Mouse (Mus musculus) Patski (cell line): ENCODE results near the gene Mcm2. TPM values are rescaled to one million over a fixed set of nuclear protein-coding genes. Genes with fewer than 3 reads are reported as not detected.

Source experiments
- ATAC-seq: fragments of 100-300 bp; one replicate; pipeline ENCODE4 v1.8.0; 2021
- CTCF ChIA-PET: fragments of 350-600 bp; sonication (Branson Sonifier 250); formaldehyde crosslinking; loops from one replicate; lab custom pipeline; 2022; ENCODE audit warnings: inconsistent platforms; lab: Charles Lee
- POLR2A ChIA-PET: fragments of 350-600 bp; sonication (Branson Sonifier 250); formaldehyde crosslinking; loops from one replicate; lab custom pipeline; 2022; ENCODE audit warnings: antibody characterized with exemption, inconsistent platforms; lab: Charles Lee
- DNase-seq: peaks from one replicate; pipeline ENCODE4 v3.0.0-alpha.2; 2011; ENCODE audit warnings: low read depth, low spot score
- H3K27me3 ChIP-seq: fragments of 371-371 bp; one replicate; pipeline ENCODE4 v1.5.1; 2021
- CTCF ChIP-seq: fragments of 100-300 bp; IDR thresholded peaks from one replicate; pipeline ENCODE4 v1.5.1; 2021
- in situ Hi-C: fragments of 300-500 bp; cut with MboI; formaldehyde crosslinking; loops from 3 replicates; pipeline ENCODE4 v1.11.1; 2018; ENCODE audit warnings: low pct_unique_long_range_greater_than_20kb, mixed read lengths
- polyA plus RNA-seq: library from polyadenylated mRNA; unstranded; gene quantifications from one replicate; pipeline ENCODE4 v1.2.3, GENCODE M21; 2021

Mcm2 gene
- polyA plus RNA-seq, 1 experiment from 2014 or later, result 61.8 TPM

GRCm38 (mm10) chr6:88928576-88928975, 30.0 kb upstream of the Mcm2 start:
- no peaks in the 10 kb centered on the region for H3K27me3 ChIP-seq
- ChIA-PET POLR2A (no interaction called here), CTCF (interaction anchor here (0.9 to 3.9 kb wide), 7 partner anchors 15 to 704 kb away, joined by 3 to 16 read pairs (median 4); no protein-coding TSS in a partner anchor)
- ATAC-seq, result no peak
- in situ Hi-C loops, result no loop called here
- DNase-seq, result no peak
- no peak for TF ChIP-seq CTCF

- no peak for TF ChIP-seq CTCF
- H3K27me3 ChIP-seq, result no peaks in the 10 kb centered on the region
- in situ Hi-C loops, result no loop called here
- ChIA-PET POLR2A (no interaction called here), CTCF (interaction anchor here (0.9 to 3.9 kb wide), 6 partner anchors 16 to 704 kb away, joined by 3 to 16 read pairs (median 6); no protein-coding TSS in a partner anchor)
- ATAC-seq, result no peak
- DNase-seq, result no peak
Measured at GRCm38 (mm10) chr6:88928026-88928425, 29.4 kb upstream of the Mcm2 start.

- CTCF ChIA-PET, result interaction anchor here (0.7 to 3.9 kb wide), 10 partner anchors 8 to 705 kb away, joined by 3 to 16 read pairs (median 4); no protein-coding TSS in a partner anchor
- in situ Hi-C loops, result no loop called here
- POLR2A ChIA-PET, result interaction anchor here (1.3 kb wide), 1 partner anchor 8 kb away, joined by 5 read pairs; no protein-coding TSS in a partner anchor
- no peak for TF ChIP-seq CTCF
- no peak for DNase-seq
- H3K27me3 ChIP-seq, result no peaks in the 10 kb centered on the region
- ATAC-seq, result no peak
Measured at GRCm38 (mm10) chr6:88927595-88927994, 29.0 kb upstream of the Mcm2 start.

GRCm38 (mm10) chr6:88926870-88927269, 28.3 kb upstream of the Mcm2 start:
- in situ Hi-C loops, result no loop called here
- ATAC-seq, result peak; percentile 15
- no peak for TF ChIP-seq CTCF
- CTCF ChIA-PET, result interaction anchor here (0.7 to 3.9 kb wide), 11 partner anchors 9 to 705 kb away, joined by 3 to 16 read pairs (median 3); no protein-coding TSS in a partner anchor
- POLR2A ChIA-PET, result interaction anchor here (0.7 to 1.3 kb wide), 2 partner anchors 9 to 460 kb away, joined by 3 to 5 read pairs; no protein-coding TSS in a partner anchor
- no peak for DNase-seq
- no peaks in the 10 kb centered on the region for H3K27me3 ChIP-seq

GRCm38 (mm10) chr6:88925640-88926205, 27.1 kb upstream of the Mcm2 start:
- ATAC-seq (no peak), DNase-seq (no peak)
- in situ Hi-C loops, result no loop called here
- CTCF ChIA-PET, result interaction anchor here (1.2 to 3.9 kb wide), 6 partner anchors 10 to 707 kb away, joined by 3 to 17 read pairs (median 10); no protein-coding TSS in a partner anchor
- POLR2A ChIA-PET, result no interaction called here
- TF ChIP-seq CTCF, result no peak
- H3K27me3 ChIP-seq, result no peaks in the 10 kb centered on the region

GRCm38 (mm10) chr6:88924502-88925275, 26.1 kb upstream of the Mcm2 start:
- no peak for TF ChIP-seq CTCF
- peak; percentile 86 for DNase-seq
- ATAC-seq, result peak; percentile 48
- POLR2A ChIA-PET, result interaction anchor here (0.7 kb wide), 1 partner anchor 544 kb away, joined by 4 read pairs; no protein-coding TSS in a partner anchor
- CTCF ChIA-PET, result interaction anchor here (1.0 to 3.1 kb wide), 8 partner anchors 9 to 629 kb away, joined by 3 to 17 read pairs (median 3); partner anchors contain the start of gene Tpra1
- in situ Hi-C loops, result no loop called here
- no peaks in the 10 kb centered on the region for H3K27me3 ChIP-seq

GRCm38 (mm10) chr6:88918802-88919201, 20.2 kb upstream of the Mcm2 start:
- ATAC-seq, result no peak
- no peak for DNase-seq
- TF ChIP-seq CTCF, result no peak
- in situ Hi-C loops, result no loop called here
- CTCF ChIA-PET, result interaction anchor here (2.8 kb wide), 1 partner anchor 12 kb away, joined by 9 read pairs; no protein-coding TSS in a partner anchor
- POLR2A ChIA-PET, result no interaction called here
- H3K27me3 ChIP-seq, result no peaks in the 10 kb centered on the region

- DNase-seq (no peak), ATAC-seq (no peak)
- in situ Hi-C loops, result no loop called here
- POLR2A ChIA-PET, result interaction anchor here (0.8 to 2.3 kb wide), 3 partner anchors 9 to 446 kb away, joined by 3 to 5 read pairs (median 3); partner anchors contain the start of gene Plxna1
- TF ChIP-seq CTCF, result no peak
- no peaks in the 10 kb centered on the region for H3K27me3 ChIP-seq
- CTCF ChIA-PET, result interaction anchor here (0.6 to 3.2 kb wide), 5 partner anchors 8 to 19 kb away, joined by 3 to 22 read pairs (median 6); partner anchors contain the start of gene Tpra1
Measured at GRCm38 (mm10) chr6:88916153-88916552, 17.6 kb upstream of the Mcm2 start.

GRCm38 (mm10) chr6:88915510-88915909, 16.9 kb upstream of the Mcm2 start:
- ChIA-PET POLR2A (interaction anchor here (1.0 to 2.3 kb wide), 2 partner anchors 8 to 12 kb away, joined by 3 to 5 read pairs; no protein-coding TSS in a partner anchor), CTCF (interaction anchor here (1.6 to 3.2 kb wide), 4 partner anchors 9 to 14 kb away, joined by 6 to 22 read pairs (median 12); partner anchors contain the start of gene Tpra1)
- ATAC-seq, result no peak
- no peak for DNase-seq
- TF ChIP-seq CTCF, result no peak
- in situ Hi-C loops, result no loop called here
- no peaks in the 10 kb centered on the region for H3K27me3 ChIP-seq

GRCm38 (mm10) chr6:88914799-88915198, 16.2 kb upstream of the Mcm2 start:
- TF ChIP-seq CTCF, result no peak
- in situ Hi-C loops, result no loop called here
- ChIA-PET POLR2A (interaction anchor here (2.3 kb wide), 1 partner anchor 12 kb away, joined by 5 read pairs; no protein-coding TSS in a partner anchor), CTCF (interaction anchor here (2.0 to 3.2 kb wide), 3 partner anchors 8 to 11 kb away, joined by 7 to 22 read pairs (median 17); no protein-coding TSS in a partner anchor)
- no peaks in the 10 kb centered on the region for H3K27me3 ChIP-seq
- ATAC-seq (no peak), DNase-seq (no peak)
